Mouse (Mus musculus) cerebellum, adult (tissue): Measurements from ENCODE around the gene Dda1.
A peak's percentile ranks its signal among the peaks of the same experiment; 100 is the strongest.
"Not testable (repeated sequence)": the region's sequence is repeated elsewhere in the genome, so short reads cannot be mapped to it uniquely, and the experiment has no call there.

ENCODE experiments used
- ATAC-seq: cut with Nextera tagmentation; 2 replicates; pipeline ENCODE4 v1.9.2; 2017; ENCODE audit warnings: mild to moderate bottlenecking, moderate library complexity, mixed read lengths; ENCODE audit not compliant: insufficient number of reproducible peaks, low FRiP score, low TSS enrichment

Dda1 gene

DNA sequence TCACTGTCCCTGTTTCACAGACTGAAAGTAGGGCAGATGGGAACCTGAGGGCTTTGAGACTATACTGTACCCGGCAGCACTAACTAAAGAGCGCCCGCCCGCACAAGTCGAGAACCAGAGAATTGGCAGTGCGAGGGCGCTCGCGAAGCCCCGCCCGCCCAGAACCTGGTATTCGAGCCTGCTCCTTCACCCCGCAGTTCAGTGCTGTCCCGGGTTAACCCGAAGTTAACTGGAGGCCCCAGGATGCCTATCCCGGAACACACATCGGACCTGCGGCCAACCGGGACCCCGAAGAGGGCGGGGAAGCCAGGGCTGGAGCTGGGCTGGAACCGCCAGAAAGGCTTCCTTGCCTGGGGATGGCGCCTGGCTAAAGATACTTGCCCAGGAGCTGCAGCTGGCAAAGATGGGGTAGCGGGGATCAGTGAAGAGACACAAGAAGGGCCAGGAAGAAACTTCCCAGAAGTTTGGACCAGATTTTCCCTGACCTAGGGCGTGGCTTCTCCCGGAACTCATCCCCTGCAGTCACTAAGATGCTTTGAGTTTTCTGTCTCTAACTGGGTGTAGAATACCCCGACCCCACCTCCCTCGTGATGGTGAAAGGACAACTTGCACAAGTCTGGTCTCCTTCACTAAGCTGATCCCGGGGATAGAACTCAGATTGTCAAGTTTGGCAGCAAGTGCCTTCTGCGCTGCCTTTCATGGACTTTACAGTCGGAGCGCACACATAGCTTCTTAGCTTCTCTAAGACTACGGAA is 18.9 kb downstream of the Dda1 start, which contains the start of gene Gtpbp3:
Gene Gtpbp3, plus strand, starts transcription at position 413 of the 755 bp plus-strand sequence.
- ATAC-seq: peak; percentile 8; the same call in 1 of the 2 replicates

DNA sequence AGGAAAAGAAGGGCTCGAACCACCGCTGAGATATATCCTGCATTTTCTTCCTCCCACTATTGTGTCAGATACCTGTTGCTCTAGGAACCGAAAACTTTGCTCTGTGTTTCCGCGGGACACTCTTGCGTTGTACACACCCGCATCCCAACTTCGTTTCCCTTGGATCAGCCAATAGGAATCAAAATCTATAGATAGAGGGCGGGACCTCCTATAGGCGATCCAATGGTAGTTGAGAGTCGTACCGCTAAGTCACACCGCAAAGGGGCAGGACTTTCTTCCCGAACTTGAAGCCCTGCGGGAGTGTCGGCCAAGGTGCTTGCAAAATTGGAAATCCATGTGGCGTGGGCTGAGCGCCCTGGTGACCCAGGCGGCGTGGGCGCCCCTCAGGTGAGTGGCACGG is 19.5 kb downstream of the Dda1 start:
- ATAC-seq: peak; percentile 77

DNA sequence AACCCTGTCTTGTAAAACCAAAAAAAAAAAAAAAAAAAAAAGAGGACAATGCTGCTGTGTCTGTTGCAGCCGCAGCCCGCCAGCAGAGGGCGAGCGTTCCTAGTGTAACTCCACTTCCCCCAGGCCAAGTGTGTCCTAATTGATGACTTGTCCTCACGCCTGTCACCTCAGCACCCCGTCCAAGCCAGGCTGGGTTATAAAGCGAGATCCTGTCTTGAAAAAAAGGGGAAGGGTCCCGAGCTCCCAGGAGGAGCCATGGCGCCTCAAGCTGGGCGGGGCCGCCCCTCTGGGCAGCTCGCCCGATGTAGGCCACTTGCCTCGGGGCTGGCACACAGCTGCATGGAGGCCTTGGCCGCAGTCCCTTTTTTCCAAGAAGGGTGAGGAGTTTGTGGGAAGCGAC is 26.0 kb downstream of the Dda1 start:
- ATAC-seq: 0 out of 2 replicates have a peak, but pooled peaks have one; percentile 54

DNA sequence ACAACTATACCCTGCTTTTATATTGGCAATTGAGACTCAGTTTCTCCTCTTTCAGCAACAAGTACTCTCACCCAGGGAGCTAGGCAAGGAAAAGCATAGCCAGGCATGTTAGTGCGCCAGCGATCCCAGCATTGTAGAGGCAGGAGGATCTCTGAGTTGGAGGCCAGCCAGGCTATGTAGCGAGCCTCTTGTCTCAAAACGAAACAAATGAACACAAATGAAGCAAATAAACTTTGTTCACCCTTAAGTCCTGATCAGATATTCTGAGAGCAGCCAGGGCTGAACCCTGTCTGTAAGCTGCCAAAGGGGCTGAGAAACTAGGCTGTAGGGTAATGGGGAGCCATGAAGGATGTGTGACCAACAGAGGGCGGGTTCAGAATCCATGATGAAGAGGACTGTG is 26.8 kb downstream of the Dda1 start:
- no peak for ATAC-seq

DNA sequence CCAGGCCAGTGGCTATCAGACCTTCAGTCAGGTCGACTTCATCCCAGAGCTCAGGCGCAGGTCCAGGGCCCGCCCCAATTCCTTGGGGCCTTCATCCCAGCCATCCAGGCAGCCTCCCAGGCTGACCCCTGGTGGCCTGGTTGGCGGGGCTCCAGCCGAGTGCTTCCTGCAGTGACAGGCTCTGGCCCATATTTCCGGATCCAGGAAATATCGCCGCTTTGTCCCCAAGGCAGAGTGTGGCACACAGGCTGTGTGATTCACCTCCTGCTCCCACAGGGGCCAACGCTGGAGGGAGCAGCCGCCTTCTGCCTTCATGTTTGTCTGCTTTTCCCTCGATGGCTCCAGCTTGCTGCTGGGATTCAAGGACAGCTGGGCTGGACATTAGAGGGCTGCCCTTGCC is 27.5 kb downstream of the Dda1 start:
- peak; percentile 29; the same call in 1 of the 2 replicates for ATAC-seq

DNA sequence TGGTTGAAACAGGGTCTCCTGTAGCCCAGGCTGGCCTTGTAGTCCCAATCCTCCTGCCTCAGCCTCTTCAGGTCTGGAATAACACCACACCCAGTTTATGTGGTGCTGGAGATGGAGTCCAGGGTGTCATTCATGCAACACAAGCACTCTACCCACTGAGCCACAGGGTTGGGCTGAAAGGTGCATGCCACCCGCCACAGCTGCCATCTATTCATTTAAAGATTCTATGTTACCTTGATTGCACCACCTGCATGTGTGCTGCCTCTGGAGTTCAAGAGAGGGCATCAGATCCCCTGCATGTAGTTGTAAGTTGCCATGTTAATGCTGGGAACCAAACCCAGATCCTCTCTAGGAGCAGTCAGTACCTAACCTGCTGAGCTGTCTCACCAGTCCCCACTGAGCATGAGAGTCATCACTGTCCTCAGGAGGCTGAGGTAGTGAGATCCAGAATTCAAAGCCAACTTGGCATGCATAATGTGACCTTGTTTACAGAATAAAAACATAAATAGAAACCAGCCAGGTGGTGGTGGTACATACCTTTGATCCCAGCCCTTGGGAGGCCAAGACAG is 28.2 kb downstream of the Dda1 start:
- no peak for ATAC-seq

DNA sequence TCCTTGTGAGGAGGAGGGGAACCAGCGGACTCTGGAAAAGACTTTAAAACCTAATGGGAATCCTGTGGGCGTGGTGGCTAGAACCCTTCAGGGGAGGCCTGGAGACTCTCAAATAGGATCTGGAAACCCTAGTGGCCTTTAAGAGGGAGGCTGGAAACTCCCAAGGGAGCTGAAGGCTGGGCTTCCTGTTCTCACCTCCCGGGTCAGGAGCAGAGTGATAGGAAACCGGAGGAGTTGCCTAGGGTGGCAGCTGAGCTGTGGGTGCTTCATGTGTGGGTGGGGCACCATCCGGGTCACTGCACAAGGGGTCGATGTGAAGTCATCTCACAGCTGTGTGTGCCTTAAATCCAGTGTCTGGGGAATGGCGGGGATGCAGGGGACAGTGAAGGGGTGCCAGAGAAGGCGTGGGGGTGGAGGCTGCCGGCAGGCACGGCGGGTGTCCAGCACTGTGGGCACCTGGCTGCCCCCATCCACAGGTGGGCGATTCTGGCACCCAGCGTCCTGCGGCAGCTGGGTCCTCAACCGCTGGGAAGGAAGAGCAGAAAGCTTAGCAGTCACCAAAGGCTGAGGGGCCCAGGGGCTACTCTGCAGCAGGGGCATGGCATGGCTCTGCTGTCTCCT is 29.0 kb downstream of the Dda1 start:
- no peak for ATAC-seq

DNA sequence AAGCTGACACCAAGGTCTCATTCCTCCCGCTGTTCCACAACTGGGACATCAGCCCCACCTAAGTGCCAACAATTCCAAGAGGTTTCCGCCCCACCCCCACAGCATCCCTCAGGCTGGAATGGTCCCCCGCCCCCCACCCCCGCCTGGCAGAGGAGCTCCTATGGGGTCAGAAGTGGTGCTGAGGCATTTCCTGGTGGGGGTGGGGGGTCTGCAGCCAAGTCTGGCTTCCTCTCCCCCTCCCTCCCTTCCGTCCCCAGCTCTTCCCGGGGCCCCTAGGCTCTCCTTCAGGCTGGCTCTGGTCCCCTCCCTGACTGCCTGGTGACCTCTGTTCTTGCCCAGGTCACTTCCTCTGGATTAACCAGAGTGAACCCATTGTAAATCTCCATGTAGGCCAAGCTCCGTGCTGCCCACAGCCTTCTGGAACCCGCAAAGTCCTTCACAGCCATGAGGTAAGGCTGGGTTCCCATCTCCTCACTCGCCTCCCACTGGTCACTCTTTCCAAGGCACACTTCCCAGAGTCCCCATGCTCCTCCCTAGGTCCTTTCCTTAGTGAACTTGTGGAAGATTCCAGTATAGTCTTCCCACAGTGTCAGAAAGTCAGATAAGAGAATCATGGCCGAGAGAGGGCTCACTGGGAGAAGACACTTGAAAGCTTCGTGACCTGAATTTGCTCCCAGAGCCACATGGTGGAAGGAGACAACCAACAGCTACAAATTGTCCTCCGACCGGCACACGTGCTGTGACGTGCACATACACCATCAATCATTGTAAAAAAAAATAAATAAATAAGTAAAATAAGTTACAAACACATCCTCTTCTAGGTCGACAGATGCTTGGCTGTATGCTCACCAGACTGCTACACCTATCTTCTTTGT is 30.1 kb downstream of the Dda1 start:
- no peak for ATAC-seq

DNA sequence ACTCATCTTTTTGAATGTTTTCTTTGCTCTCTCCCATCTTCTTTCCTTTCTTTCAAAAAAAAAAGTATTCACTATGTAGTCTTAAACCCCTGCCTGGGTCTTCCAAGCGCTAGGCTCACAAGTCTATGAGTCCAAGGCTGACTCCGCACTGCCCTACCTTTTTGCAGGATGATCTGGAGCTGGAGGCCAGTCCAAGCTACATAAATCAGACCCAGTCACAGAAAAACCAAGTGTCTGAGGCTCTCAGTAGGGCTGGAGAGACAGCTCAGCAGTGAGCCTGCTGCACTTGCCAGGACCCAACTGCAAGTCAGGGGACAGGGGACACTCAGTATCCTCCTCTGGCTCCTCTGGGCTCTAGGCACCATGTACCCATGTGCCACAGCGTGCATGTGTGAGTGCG is 35.4 kb downstream of the Dda1 start:
- ATAC-seq: no peak

DNA sequence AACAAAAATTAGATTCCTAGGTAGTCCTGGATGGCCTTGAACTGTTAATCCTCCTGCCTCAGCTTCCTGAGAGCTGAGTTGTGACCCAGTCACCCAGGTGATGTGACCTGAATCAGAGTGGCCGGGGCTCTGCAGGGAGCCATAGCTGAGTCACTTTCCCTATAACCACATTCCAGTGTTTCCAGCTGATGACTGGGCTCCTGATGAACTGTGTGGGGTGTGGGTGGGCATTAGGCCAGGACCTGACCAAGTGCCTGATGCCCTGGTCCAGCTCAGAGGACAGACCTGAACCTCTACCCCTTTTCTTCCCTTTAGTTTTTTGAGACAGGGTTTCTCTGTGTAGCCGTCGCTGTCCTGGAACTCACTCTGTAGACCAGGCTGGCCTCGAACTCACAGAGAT is 36.3 kb downstream of the Dda1 start:
- ATAC-seq: no peak

DNA sequence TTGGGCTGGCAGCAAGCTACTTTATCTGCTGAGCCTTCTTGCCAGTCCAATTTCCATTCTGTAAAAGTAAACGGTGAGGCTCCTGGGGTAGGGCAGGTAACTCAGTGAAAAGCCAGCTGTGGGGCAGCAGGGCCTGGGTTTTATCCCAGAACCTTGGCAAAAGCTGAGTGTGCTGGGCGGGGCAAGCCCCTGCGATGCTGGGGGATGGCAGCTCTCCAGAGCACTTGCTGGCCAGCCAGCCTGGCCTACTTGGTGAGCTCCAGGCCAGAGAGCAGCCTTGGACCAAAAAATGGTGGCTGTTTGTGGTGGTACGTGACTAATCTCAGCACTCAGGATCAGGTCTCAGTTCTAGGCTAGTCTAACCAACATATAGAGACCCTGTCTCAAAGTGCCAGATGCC is 37.0 kb downstream of the Dda1 start:
- no peak for ATAC-seq

DNA sequence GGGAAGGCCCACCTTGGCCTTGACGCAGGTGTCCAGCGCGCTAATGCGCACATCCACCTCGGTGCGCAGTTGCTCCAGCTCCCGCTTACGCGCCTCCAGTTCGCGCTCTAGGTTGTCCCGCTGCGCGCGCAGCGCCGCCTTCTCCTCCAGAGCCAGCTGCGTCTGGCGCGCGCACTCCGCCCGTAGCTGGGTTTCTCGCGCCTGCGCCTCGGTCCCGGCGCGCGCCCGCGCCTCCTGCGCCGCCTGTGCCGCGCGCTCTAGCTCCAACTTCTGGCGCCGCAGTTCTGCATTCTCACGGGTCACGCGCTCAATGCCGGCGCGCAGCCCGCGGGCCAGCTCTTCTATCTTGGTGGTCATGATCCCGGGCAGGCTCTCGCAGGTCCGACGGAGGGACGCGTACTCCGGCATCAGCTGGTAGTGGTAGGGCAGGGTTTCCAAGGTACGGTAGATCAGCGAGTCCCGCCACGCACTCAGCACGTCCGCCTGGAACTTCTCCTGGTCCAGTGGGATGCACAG is 38.6 kb downstream of the Dda1 start:
- peak; percentile 73 for ATAC-seq

DNA sequence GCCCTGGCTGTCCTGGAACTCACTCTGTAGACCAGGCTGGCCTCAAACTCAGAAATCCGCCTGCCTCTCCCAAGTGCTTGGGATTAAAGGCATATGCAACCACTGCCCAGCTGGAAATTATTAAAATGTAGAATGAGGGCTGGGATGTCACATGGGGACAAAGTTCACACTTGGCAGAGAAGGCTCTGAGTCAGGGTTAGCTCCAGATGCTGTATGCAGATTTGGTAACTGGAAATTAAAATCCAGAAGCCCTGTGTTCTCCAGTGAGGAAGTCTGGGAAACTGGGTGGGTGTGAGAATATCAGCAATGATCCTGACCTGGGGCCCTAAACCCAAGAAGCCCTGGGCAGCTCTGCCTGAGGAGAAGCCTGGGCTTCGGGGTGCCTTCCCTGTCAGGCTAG is 40.3 kb downstream of the Dda1 start:
- no peak for ATAC-seq

DNA sequence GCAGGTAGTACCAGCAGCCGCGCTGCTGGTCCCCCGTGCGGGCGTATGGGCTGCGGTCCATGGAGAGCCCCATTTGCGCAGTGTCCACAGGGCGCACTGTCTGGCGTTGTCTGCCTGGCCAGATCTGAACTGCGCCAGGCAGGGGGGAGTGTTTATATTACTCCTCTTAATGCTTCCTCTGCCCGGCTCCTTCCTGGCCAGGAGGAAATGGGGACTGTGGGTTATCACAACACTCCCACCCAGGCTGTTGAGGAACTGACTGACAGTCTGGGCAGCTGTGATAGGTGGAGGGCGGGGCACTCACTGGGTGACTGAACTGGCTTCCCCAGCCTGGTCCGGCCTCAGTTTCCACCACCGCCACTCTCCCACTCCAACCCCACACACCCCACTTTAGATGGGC is 42.6 kb downstream of the Dda1 start, which contains the start of gene Plvap:
Gene Plvap, minus strand, starts transcription at position 109 of the 400 bp plus-strand sequence.
- no peak for ATAC-seq

DNA sequence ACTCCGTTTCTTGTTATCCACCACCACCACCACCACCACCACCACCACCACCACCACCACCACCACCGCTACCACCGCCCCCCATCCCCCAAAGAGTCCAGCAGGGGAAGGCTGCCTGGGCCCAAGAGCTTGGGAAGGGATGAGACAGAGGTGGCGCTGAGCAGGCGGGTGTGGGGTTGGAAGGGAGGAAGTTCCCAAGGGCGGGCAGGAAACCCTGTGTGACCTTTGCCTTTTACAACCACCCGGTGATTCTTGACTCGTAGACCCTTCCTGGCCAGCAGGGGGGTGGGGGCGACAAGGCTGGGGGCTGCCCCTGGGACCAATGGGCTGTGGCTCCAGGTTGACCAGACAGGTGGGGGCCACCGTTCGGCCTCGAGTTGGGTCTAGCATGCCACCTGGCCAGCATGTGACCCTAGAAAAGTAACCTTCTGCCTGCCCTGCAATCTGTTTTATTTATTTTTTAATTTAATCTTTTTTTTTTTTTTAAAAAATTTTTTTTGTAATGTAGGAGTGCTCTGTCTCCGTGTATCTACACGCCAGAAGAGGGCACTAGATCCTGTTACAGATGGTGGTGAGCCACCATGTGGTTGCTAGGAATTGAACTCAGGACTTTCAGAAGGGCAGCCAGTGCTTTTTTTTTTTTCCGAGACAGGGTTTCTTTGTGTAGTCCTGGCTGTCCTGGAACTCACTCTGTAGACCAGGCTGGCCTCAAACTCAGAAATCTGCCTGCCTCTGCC is 44.2 kb downstream of the Dda1 start:
- ATAC-seq: no peak

DNA sequence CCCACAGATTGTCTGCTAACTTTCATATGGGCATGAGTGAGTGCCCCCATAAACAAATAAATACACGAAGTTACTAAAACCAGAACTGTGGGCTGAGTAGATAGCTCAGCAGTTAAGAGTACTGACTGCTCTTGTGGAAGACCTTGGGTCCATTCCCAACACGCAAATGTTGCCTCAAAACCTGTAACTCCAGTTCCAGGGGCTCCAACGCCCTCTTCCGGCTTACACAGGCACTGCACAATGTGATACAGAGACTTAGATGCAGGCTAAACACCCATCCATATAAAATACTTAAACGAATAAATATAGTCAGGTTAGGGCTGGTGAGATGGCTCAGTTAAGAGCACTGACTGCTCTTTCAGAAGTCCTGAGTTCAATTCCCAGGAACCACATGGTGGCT is 46.0 kb downstream of the Dda1 start:
- ATAC-seq: no peak

DNA sequence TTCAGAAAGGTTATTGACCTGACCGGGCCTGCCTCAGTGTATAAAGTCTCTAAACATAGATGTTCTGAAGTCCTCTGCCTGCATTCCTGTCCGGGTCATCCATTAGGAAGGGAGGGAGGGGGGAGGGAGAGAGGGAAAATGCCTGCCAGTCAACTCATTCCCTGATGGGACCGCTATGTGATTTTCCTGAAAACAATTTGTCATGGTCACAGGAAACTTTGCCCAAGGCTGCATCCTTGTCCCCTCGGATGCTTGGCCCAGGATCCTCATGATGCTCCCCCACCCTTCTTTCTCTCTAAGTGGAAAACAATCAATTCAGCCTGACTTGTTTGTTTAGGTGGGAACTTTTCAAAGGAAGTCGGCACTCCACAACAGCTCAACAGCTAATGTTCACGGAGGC is 47.8 kb downstream of the Dda1 start:
- no peak for ATAC-seq

DNA sequence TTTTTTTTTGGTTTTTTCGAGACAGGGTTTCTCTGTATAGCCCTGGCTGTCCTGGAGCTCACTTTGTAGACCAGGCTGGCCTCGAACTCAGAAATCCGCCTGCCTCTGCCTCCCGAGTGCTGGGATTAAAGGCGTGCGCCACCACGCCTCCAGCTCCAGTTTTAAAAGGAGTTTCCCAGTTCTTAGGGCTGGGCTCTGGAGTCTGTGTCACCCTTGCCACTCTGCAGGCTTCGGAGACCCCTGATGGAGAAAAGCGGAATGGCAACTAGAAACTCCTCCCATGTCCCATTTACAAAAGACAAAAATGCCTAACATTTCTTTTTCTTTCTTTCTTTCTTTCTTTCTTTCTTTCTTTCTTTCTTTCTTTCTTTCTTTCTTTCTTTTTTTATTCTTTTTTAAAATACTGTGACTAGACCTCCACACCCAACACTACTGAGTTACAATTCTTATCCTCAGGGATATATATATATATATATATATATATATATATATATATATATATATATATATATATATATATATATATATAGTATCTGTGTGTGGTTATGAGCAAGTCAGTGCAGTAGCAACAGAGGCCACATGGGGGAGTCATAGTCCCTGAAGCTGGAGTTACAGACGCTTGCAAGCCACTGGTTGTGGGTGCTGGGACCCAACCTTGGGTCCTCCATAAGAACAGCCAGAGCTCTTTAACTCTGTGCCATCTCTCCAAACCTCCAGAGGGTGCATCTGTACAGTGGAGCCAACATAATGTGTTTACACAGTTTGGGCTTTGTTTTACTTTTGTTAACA is 50.2 kb downstream of the Dda1 start:
- ATAC-seq: not testable (repeated sequence)

DNA sequence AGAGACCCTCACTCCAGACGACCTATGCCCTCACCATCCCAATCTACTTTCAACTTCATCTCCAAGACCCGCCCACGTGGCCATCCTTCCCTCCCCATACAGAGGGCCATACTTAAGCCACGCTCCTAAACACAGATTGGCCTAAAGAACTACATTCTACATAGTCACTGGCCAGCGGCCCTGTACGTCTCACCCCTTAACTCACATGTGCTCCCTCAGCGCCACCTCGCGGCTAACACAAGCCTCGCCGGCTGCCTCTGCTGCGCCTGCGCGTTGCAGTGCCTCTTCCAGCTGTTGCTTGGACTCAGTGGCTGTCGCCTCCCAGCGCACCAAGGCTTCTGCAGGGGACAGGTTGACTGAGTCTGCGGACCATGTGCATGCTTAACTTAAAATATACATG is 52.6 kb downstream of the Dda1 start:
- peak; percentile 85 for ATAC-seq
